Comparison of ENCODE assay signal across 13 mouse cellular contexts in genomic region chr12:83536039-83536438, GRCm38 (mm10). TPM values are rescaled to one million over a fixed set of nuclear protein-coding genes. Genes with fewer than 3 reads are reported as not detected.
DNase-seq lines count a peak whose midpoint lies in the region; ATAC-seq lines count a peak whose summit lies in the region.
"Had no signal": no experiment of that assay in that cellular context is flagged by ENCODE, and none has a peak within 500 bp of the region (broad histone marks: within the 10 kb centered on the region; RNA-seq: fewer than 3 reads in every experiment).

No protein-coding gene starts in this region.

- H3K4me1 ChIP-seq in midbrain, embryonic 12.5 days = peaks cover 10% of the 10 kb centered on the region; the same call in 1 of the 2 replicates
- H3K4me1 ChIP-seq in midbrain, embryonic 10.5 days = 0 out of 2 replicates have a peak, but pooled peaks cover 2% of the 10 kb centered on the region
- peaks cover 11% of the 10 kb centered on the region for H3K4me1 ChIP-seq in hindbrain, embryonic 13.5 days (replicated peaks)
- no peaks in the 10 kb centered on the region for H3K4me1 ChIP-seq in neural tube, embryonic 14.5 days (ENCODE audit: control insufficient read depth, insufficient read depth, low read length)

- no peaks in the 10 kb centered on the region for H3K27me3 ChIP-seq in midbrain, embryonic 12.5 days
- no peaks in the 10 kb centered on the region for H3K27me3 ChIP-seq in midbrain, embryonic 10.5 days (ENCODE audit: low read depth, poor library complexity, severe bottlenecking)
- no peaks in the 10 kb centered on the region for H3K27me3 ChIP-seq in hindbrain, embryonic 13.5 days
- H3K27me3 ChIP-seq in neural tube, embryonic 14.5 days (ENCODE audit: control insufficient read depth, insufficient read depth, low read length) = no peaks in the 10 kb centered on the region
- H3K27me3 ChIP-seq: kidney, embryonic 15.5 days had no signal

- H3K36me3 ChIP-seq in midbrain, embryonic 12.5 days = peaks cover 66% of the 10 kb centered on the region
- H3K36me3 ChIP-seq in midbrain, embryonic 10.5 days = peaks cover 83% of the 10 kb centered on the region
- H3K36me3 ChIP-seq in hindbrain, embryonic 13.5 days = peaks cover 85% of the 10 kb centered on the region
- H3K36me3 ChIP-seq in neural tube, embryonic 14.5 days (ENCODE audit: control insufficient read depth, insufficient read depth, low read length) = peaks cover 18% of the 10 kb centered on the region

- no peaks in the 10 kb centered on the region for H3K9me3 ChIP-seq in midbrain, embryonic 12.5 days
- no peaks in the 10 kb centered on the region for H3K9me3 ChIP-seq in midbrain, embryonic 10.5 days (replicated peaks)
- H3K9me3 ChIP-seq in hindbrain, embryonic 13.5 days = no peaks in the 10 kb centered on the region
- no peaks in the 10 kb centered on the region for H3K9me3 ChIP-seq in neural tube, embryonic 14.5 days (ENCODE audit: control insufficient read depth, low read length)
- H3K9me3 ChIP-seq: G1E; kidney, embryonic 15.5 days had no signal

- 65% methylated on average over 9 of the region's 9 CpGs for WGBS in midbrain, embryonic 12.5 days
- WGBS in midbrain, embryonic 10.5 days = 86% methylated on average over 9 of the region's 9 CpGs
- WGBS in hindbrain, embryonic 13.5 days = 43% methylated on average over 9 of the region's 9 CpGs
- WGBS in neural tube, embryonic 14.5 days = 40% methylated on average over 9 of the region's 9 CpGs

- ATAC-seq in midbrain, embryonic 12.5 days (ENCODE audit: low FRiP score, low read depth) = 0 out of 2 replicates have a peak, but pooled peaks have one; percentile 34
- peak; percentile 53 for ATAC-seq in hindbrain, embryonic 13.5 days (ENCODE audit: low FRiP score)
- ATAC-seq in neural tube, embryonic 14.5 days (ENCODE audit: low read depth) = peak; percentile 55; the same call in 1 of the 2 replicates

- H3K4me2 ChIP-seq in midbrain, embryonic 12.5 days (replicated peaks) = no peak overlapping the region
- no peak overlapping the region for H3K4me2 ChIP-seq in hindbrain, embryonic 13.5 days
- no peak overlapping the region for H3K4me2 ChIP-seq in neural tube, embryonic 14.5 days (ENCODE audit: low read depth, low read length)
- H3K4me2 ChIP-seq: kidney, embryonic 15.5 days had no signal

- no peak overlapping the region for H3K27ac ChIP-seq in midbrain, embryonic 12.5 days (replicated peaks)
- H3K27ac ChIP-seq in midbrain, embryonic 10.5 days (replicated peaks) = no peak overlapping the region
- H3K27ac ChIP-seq in hindbrain, embryonic 13.5 days = peak overlapping the region; percentile 23
- H3K27ac ChIP-seq in neural tube, embryonic 14.5 days (ENCODE audit: low read depth, low read length) = no peak overlapping the region
- H3K27ac ChIP-seq: kidney, embryonic 15.5 days; liver, embryonic 14.5 days; macrophage had no signal

- peak; percentile 54 for DNase-seq in adrenal gland, postnatal 10 days
- DNase-seq in adrenal gland, postnatal 25 days = no peak
- no peak for DNase-seq in midbrain, embryonic 10.5 days (ENCODE audit: low spot score)
- no peak for DNase-seq in urinary bladder, postnatal 10 days (ENCODE audit: low spot score)
- DNase-seq in spleen, adult 12 weeks (ENCODE audit: low spot score) = no peak
- DNase-seq: heart, postnatal 4 days had no signal

- no peak overlapping the region for H3K4me3 ChIP-seq in midbrain, embryonic 12.5 days
- no peak overlapping the region for H3K4me3 ChIP-seq in midbrain, embryonic 10.5 days
- H3K4me3 ChIP-seq in hindbrain, embryonic 13.5 days = no peak overlapping the region
- no peak overlapping the region for H3K4me3 ChIP-seq in neural tube, embryonic 14.5 days (ENCODE audit: low read depth, low read length)
- H3K4me3 ChIP-seq: kidney, embryonic 15.5 days had no signal

- H3K9ac ChIP-seq in midbrain, embryonic 12.5 days (replicated peaks) = no peak overlapping the region
- no peak overlapping the region for H3K9ac ChIP-seq in hindbrain, embryonic 13.5 days
- 0 out of 2 replicates have a peak overlapping the region, but pooled peaks have one; percentile 11 for H3K9ac ChIP-seq in neural tube, embryonic 14.5 days (replicated peaks; ENCODE audit: low read depth, low read length)
- H3K9ac ChIP-seq: kidney, embryonic 15.5 days; liver, embryonic 14.5 days had no signal

RNA-seq across cellular contexts. Expression of gene Dcaf4, which starts 15.8 kb away (rescaled TPM):
- 10 to 100 TPM; 38.8 to 58.9 TPM for total RNA-seq in adrenal gland, postnatal 10 days (2021)
- 56.8 and 65.9 TPM in 2 replicates for total RNA-seq in adrenal gland, postnatal 25 days (2021)
- 27.4 and 30.5 TPM in 2 replicates for polyA plus RNA-seq in midbrain, embryonic 12.5 days (2016; fragmentation: Nextera tagmentation; extraction: Ambion mirVana)
- 23.6 and 23.8 TPM in 2 replicates for polyA plus RNA-seq in midbrain, embryonic 10.5 days (2016; fragmentation: Nextera tagmentation; extraction: Ambion mirVana)
- 37.3 and 40.6 TPM in 2 replicates for polyA plus RNA-seq in hindbrain, embryonic 13.5 days (2015; fragmentation: Nextera tagmentation; extraction: Ambion mirVana)
- 39.9 and 47.1 TPM in 2 replicates for polyA plus RNA-seq in neural tube, embryonic 14.5 days (2014; fragmentation: Nextera tagmentation; extraction: Ambion mirVana)

RNA-seq across cellular contexts. Expression of gene Dpf3, which starts 48.5 kb away (rescaled TPM):
- 10 to 100 TPM in 1 of 2 experiments, 1 to 10 TPM in 1; 9.2 to 12.7 TPM for total RNA-seq in adrenal gland, postnatal 10 days (2021)
- total RNA-seq in adrenal gland, postnatal 25 days (2021) = 11.3 and 14.1 TPM in 2 replicates
- polyA plus RNA-seq in midbrain, embryonic 12.5 days (2016; fragmentation: Nextera tagmentation; extraction: Ambion mirVana) = 17.4 and 19.3 TPM in 2 replicates
- 6.4 and 9.5 TPM in 2 replicates for polyA plus RNA-seq in midbrain, embryonic 10.5 days (2016; fragmentation: Nextera tagmentation; extraction: Ambion mirVana)
- 26.9 and 27.7 TPM in 2 replicates for polyA plus RNA-seq in hindbrain, embryonic 13.5 days (2015; fragmentation: Nextera tagmentation; extraction: Ambion mirVana)
- polyA plus RNA-seq in neural tube, embryonic 14.5 days (2014; fragmentation: Nextera tagmentation; extraction: Ambion mirVana) = 20.2 and 29.2 TPM in 2 replicates
- polyA plus RNA-seq: macrophage had no signal
